Mouse (Mus musculus) right cerebral cortex, postnatal 25 days (tissue): Measurements from ENCODE around the gene Nfrkb.

ENCODE experiments used
- DNase-seq: peaks from one replicate; pipeline ENCODE4 v3.0.0; 2022

Gene Nfrkb

GRCm38 (mm10) chr9:31430011-31430410 lies 44.0 kb downstream of the Nfrkb start:
- DNase-seq = no peak

GRCm38 (mm10) chr9:31431751-31432150 lies 45.8 kb downstream of the Nfrkb start:
- no peak for DNase-seq

GRCm38 (mm10) chr9:31432336-31432975 lies 46.5 kb downstream of the Nfrkb start:
- no peak for DNase-seq

GRCm38 (mm10) chr9:31433431-31433830 lies 47.4 kb downstream of the Nfrkb start:
- no peak for DNase-seq

DNA sequence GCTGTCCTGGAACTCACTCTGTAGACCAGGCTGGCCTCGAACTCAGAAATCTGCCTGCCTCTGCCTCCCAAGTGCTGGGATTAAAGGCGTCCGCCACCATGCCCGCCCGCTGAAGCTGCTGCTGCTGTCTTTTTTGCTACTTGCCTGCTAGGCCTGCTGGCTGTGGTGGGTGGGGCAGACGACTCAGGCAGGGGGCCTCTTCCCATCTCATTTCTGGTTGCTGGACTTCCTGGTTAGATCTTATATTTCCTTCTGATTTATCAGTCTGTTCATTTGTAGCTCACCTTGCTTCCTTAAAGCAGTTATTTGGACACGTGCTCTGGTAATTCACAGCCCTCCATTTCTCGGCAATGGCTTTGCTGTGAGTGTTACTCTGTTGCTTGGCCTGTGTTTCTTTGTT lies 49.4 kb downstream of the Nfrkb start:
- no peak for DNase-seq

GRCm38 (mm10) chr9:31437861-31438260 lies 51.9 kb downstream of the Nfrkb start:
- no peak for DNase-seq

- no peak for DNase-seq
These were observed 52.8 kb downstream of the Nfrkb start for GRCm38 (mm10) chr9:31438834-31439233.

DNA sequence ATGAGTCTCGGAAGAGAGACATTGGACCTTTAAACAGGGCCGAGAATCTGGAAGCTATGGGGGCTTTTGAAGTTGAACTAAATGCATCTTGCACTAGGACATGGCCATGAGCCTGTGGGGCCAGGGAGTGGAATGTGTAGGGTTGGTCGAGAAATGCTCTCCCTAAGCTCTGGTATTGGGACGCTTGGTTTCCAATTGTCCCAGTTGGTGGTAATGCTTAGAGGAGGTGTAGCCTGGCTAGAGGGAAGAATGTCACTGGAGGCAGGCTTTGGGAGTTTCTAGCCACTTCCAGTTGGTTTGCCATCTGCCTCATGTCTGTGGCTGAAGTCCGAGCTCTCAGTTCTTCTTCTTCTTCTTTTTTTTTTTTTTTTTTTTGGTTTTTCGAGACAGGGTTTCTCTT lies 53.3 kb downstream of the Nfrkb start:
- no peak for DNase-seq

GRCm38 (mm10) chr9:31440366-31440765 lies 54.4 kb downstream of the Nfrkb start:
- DNase-seq = no peak

- no peak for DNase-seq
These were observed 55.5 kb downstream of the Nfrkb start for GRCm38 (mm10) chr9:31441487-31441886.

GRCm38 (mm10) chr9:31444236-31444635 lies 58.2 kb downstream of the Nfrkb start:
- DNase-seq = no peak

- no peak for DNase-seq
These were observed 63.3 kb downstream of the Nfrkb start for GRCm38 (mm10) chr9:31449145-31449772.

DNA sequence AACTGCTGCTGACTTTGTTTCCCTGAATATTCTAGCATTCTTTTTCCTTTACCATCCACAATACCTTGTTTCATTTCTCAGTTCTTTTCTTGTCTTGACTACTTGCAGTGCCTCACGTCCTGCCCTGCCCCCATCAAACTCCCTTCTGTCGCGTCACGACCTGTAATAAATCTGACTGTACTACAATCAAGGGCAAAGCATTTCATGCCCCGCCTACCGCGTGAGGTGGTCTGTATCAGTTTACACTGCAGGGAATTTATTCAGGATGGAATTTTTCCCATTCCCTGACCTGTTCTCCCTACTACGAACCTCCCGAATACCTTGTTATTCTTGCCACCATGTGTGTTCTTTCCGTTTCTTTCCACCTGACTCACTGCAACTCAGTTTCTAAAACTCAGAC lies 66.2 kb downstream of the Nfrkb start:
- DNase-seq = no peak

- DNase-seq = no peak
These were observed 68.4 kb downstream of the Nfrkb start for GRCm38 (mm10) chr9:31454356-31454755.

DNA sequence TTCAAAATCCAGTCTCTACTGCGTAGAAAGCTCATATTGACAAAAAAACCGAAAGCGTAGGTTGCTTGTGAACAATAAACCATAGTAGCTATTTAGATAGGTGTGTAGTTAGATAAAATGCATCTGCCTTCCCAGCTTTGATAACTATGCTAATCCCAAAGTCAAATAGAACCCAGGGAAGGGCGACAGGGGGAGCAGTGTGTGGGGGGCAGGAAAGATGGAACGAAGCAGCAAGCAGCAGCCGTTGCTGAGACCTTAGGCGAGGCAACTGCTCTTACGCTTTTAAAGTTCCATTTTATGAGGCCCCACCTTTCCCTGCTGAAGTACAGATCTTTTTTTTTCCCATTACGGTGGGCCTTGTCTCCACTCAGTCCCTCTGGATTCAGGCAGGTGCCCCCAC lies 77.2 kb downstream of the Nfrkb start:
- no peak for DNase-seq

DNA sequence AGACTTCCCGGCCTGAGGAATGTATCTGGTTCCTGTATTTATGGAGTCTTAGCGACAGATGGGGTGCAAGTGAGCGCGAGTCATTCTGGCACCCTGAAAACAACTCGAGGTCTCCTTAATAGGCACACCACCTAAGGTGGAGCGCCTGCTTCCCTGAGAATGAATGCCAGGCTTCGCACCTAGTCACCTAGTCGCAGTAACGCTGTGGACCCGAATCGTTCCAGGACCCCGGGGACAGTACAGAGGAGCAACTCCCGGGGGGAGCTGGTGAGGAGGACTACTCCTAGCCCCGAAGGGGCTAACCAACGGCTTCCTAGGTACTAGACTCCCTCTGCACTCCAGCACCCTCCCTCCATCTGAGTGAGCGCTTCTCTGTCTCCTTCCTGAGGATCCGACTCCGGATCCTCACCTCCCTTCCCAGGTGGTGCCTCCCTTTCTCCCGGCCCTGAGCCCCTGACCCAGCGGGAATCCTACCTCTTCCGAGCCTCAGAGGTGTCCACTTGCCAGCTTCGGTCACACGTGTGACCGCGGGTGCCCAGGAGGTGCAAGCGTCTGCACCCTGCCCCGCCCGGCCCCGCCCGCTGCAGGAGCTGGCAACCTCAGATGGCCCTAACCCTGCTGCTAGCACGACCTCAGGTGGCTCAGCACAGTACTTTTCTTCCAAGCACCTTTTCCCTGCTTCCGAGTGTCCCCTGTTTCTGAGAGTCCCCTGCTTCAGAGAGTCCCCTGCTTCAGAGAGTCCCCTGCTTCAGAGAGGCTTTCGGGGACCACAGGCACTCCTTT lies 77.9 kb downstream of the Nfrkb start, which contains the start of gene Tmem45b:
Gene Tmem45b, minus strand, starts transcription at position 771 of the 783 bp plus-strand sequence.
- DNase-seq = no peak
